ENCODE assay signal across 20 mouse cellular contexts in the genomic region with DNA sequence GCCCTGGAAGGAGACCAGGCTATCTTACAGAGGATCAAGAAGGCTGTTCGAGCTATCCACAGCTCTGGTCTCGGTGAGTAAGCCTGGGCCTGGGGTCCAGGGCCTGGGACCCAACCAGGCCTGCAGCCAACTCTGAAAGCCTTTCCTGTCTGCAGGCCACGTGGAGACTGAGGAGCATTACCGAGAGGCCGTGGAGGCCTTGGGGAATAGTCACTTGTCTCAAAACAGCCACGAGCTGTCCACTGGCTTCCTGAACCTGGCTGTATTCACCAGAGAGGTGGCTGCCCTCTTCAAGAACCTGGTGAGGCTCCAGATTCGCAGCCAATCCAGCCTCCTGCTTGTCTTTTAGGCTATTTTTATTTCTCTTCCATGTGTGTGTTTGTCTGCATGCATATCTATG. TPM values are rescaled to one million over a fixed set of nuclear protein-coding genes. Genes with fewer than 3 reads are reported as not detected.
DNase-seq lines count a peak whose midpoint lies in the region; ATAC-seq and TF ChIP-seq lines count a peak whose summit lies in the region.
"Had no signal": no experiment of that assay in that cellular context is flagged by ENCODE, and none has a peak within 500 bp of the region (broad histone marks: within the 10 kb centered on the region; RNA-seq: fewer than 3 reads in every experiment).

No protein-coding gene starts in this region.

- ATAC-seq in heart, embryonic 13.5 days (ENCODE audit: extremely low read depth, insufficient number of reproducible peaks, low FRiP score, low TSS enrichment), result no peak
- ATAC-seq: CD4-positive, CD25-positive, alpha-beta regulatory T cell, adult 4 months; forebrain, embryonic 16.5 days; hindbrain, postnatal 0 days had no signal

- H3K27me3 ChIP-seq in heart, embryonic 13.5 days (replicated peaks), result no peaks in the 10 kb centered on the region
- H3K27me3 ChIP-seq: embryonic facial prominence, embryonic 13.5 days; forebrain, embryonic 12.5 days; hindbrain, embryonic 13.5 days had no signal

- H3K4me2 ChIP-seq in heart, embryonic 13.5 days, result no peak overlapping the region
- H3K4me2 ChIP-seq: embryonic facial prominence, embryonic 13.5 days; forebrain, embryonic 12.5 days; hindbrain, embryonic 13.5 days had no signal

- no peak for TF ChIP-seq CTCF in gastrocnemius, adult 2 months (IDR thresholded peaks at IDR 0.05)

- peak overlapping the region; percentile 66 for H3K27ac ChIP-seq in gastrocnemius, adult 2 months
- no peak overlapping the region for H3K27ac ChIP-seq in heart, embryonic 13.5 days (replicated peaks)
- H3K27ac ChIP-seq: embryonic facial prominence, embryonic 13.5 days; forebrain, embryonic 12.5 days; hindbrain, embryonic 13.5 days; hindbrain, postnatal 0 days had no signal

- WGBS in heart, embryonic 13.5 days, result 56% methylated on average over 7 of the region's 7 CpGs

- H3K36me3 ChIP-seq in heart, embryonic 13.5 days, result no peaks in the 10 kb centered on the region
- H3K36me3 ChIP-seq: forebrain, embryonic 12.5 days; G1E; hindbrain, embryonic 13.5 days had no signal

- no peak overlapping the region for H3K4me3 ChIP-seq in gastrocnemius, adult 2 months
- H3K4me3 ChIP-seq in heart, embryonic 13.5 days, result no peak overlapping the region
- H3K4me3 ChIP-seq: embryonic facial prominence, embryonic 13.5 days; forebrain, embryonic 12.5 days; hindbrain, embryonic 13.5 days had no signal

- peak overlapping the region; percentile 12; the same call in 1 of the 2 replicates for H3K9ac ChIP-seq in heart, embryonic 13.5 days
- H3K9ac ChIP-seq: embryonic facial prominence, embryonic 13.5 days; forebrain, embryonic 12.5 days; hindbrain, embryonic 13.5 days had no signal

- DNase-seq in gastrocnemius, adult 2 months, result no peak
- DNase-seq in gastrocnemius, postnatal 4 days (ENCODE audit: low spot score in 2 of 2), result no peak
- DNase-seq in heart, postnatal 25 days (ENCODE audit: low spot score), result no peak
- DNase-seq in 3134 (ENCODE audit: extremely low read depth, insufficient read length, low spot score) (peak; percentile 35), MN1 (ENCODE audit: low spot score) (peak; percentile 51)
- DNase-seq: B cell, adult 2 months; cerebellum, adult 18-20 months; cerebellum, adult 9-11 months; cerebellum, postnatal 36 days; gastrocnemius, postnatal 14 days; kidney, adult 11 months had no signal

- peaks cover 10% of the 10 kb centered on the region; the same call in 1 of the 2 replicates for H3K4me1 ChIP-seq in heart, embryonic 13.5 days

- no peaks in the 10 kb centered on the region for H3K9me3 ChIP-seq in heart, embryonic 13.5 days
- H3K9me3 ChIP-seq: embryonic facial prominence, embryonic 13.5 days; forebrain, embryonic 12.5 days; G1E; hindbrain, embryonic 13.5 days had no signal

- intact Hi-C loops in gastrocnemius, adult 2 months (cut with DNase I), result no loop called here
- intact Hi-C loops in heart, postnatal 25 days (cut with DNase I), result no loop called here

RNA-seq across cellular contexts. Expression of gene Tcea3, which starts 20.1 kb away (rescaled TPM):
- 100 to 1,000 TPM; 344 to 373 TPM for total RNA-seq in gastrocnemius, adult 2 months (2021)
- 100 to 1,000 TPM; 149 to 154 TPM for total RNA-seq in gastrocnemius, postnatal 4 days (2021)
- 58.8 and 62.7 TPM in 2 replicates for polyA plus RNA-seq in heart, embryonic 13.5 days (2015; fragmentation: Nextera tagmentation; extraction: Ambion mirVana)
- total RNA-seq in heart, postnatal 25 days (2021), result 100 to 1,000 TPM; 101 to 111 TPM
- total RNA-seq: granulocyte monocyte progenitor cell, adult 5-6 weeks had no signal
- polyA plus RNA-seq: G1E had no signal

RNA-seq across cellular contexts. Expression of gene Asap3, which starts 21.2 kb away (rescaled TPM):
- 1 to 10 TPM; 1.5 to 2.5 TPM for total RNA-seq in gastrocnemius, adult 2 months (2021)
- total RNA-seq in gastrocnemius, postnatal 4 days (2021), result 10 to 100 TPM; 12.2 to 13.4 TPM
- polyA plus RNA-seq in heart, embryonic 13.5 days (2015; fragmentation: Nextera tagmentation; extraction: Ambion mirVana), result 2.6 and 3.4 TPM in 2 replicates
- total RNA-seq in heart, postnatal 25 days (2021), result 10 to 100 TPM in 1 of 2 experiments, 1 to 10 TPM in 1; 8.7 to 11.8 TPM
- total RNA-seq: granulocyte monocyte progenitor cell, adult 5-6 weeks had no signal
- polyA plus RNA-seq: CD4-positive, CD25-positive, alpha-beta regulatory T cell, adult 4 months had no signal

RNA-seq across cellular contexts. Expression of gene E2f2, which starts 55.2 kb away (rescaled TPM):
- 1 to 10 TPM in 1 of 2 experiments, under 1 TPM in 1; 0.48 to 1.1 TPM for total RNA-seq in gastrocnemius, adult 2 months (2021)
- total RNA-seq in gastrocnemius, postnatal 4 days (2021), result 10 to 100 TPM; 18.4 to 19.4 TPM
- polyA plus RNA-seq in heart, embryonic 13.5 days (2015; fragmentation: Nextera tagmentation; extraction: Ambion mirVana), result 6.2 and 6.6 TPM in 2 replicates
- 1 to 10 TPM; 1.9 to 4.3 TPM for total RNA-seq in heart, postnatal 25 days (2021)

RNA-seq across cellular contexts. Expression of gene Zfp46, which starts 57.1 kb away (rescaled TPM):
- total RNA-seq in gastrocnemius, adult 2 months (2021), result 10 to 100 TPM; 21.0 to 36.7 TPM
- total RNA-seq in gastrocnemius, postnatal 4 days (2021), result 10 to 100 TPM; 51.2 to 65.1 TPM
- polyA plus RNA-seq in heart, embryonic 13.5 days (2015; fragmentation: Nextera tagmentation; extraction: Ambion mirVana), result 18.3 and 19.7 TPM in 2 replicates
- total RNA-seq in heart, postnatal 25 days (2021), result 10 to 100 TPM; 39.3 to 54.1 TPM

Comparison
In these comparisons a context has a peak if more than half of its experiments do, and no peak if none do; other contexts are left out.
1. DNase-seq: peak in 3134 (single experiment) and MN1 (single experiment); none in gastrocnemius, adult 2 months (single experiment), gastrocnemius, postnatal 4 days (0 of 2) and heart, postnatal 25 days (single experiment).